Mouse (Mus musculus) lung, embryonic 16.5 days (tissue): ENCODE measurements at regions not wholly inside any gene's neighbourhood (a gene's known extent, or its start where the extent isn't known, plus 50 kb on each side); places are given as distances from the start of the nearest gene placed in this dataset.
"Not testable (repeated sequence)": the region's sequence is repeated elsewhere in the genome, so short reads cannot be mapped to it uniquely, and the experiment has no call there.

Experiments used
- ATAC-seq: fragments of 200-750 bp; cut with Nextera tagmentation; 2 replicates; pipeline ENCODE4 v1.8.0; 2017; ENCODE audit warnings: low read depth, mild to moderate bottlenecking, moderate library complexity
- H3K27ac ChIP-seq: fragments of 300-500 bp; sonication (generic); 2 replicates; pipeline ENCODE4 v1.5.1; 2014; ENCODE audit warnings: mild to moderate bottlenecking, control low read depth, low read length
- H3K27me3 ChIP-seq: fragments of 300-500 bp; sonication (generic); 2 replicates; pipeline ENCODE4 v1.6.1; 2014; ENCODE audit warnings: low read depth, low read length, mixed read lengths; ENCODE audit not compliant: control insufficient read depth, insufficient read depth
- H3K36me3 ChIP-seq: fragments of 300-500 bp; sonication (generic); 2 replicates; pipeline ENCODE4 v1.6.1; 2014; ENCODE audit warnings: low read length; ENCODE audit not compliant: control insufficient read depth, insufficient read depth
- H3K4me1 ChIP-seq: fragments of 300-500 bp; sonication (generic); replicated peaks from 2 replicates; pipeline ENCODE4 v1.6.1; 2014; ENCODE audit warnings: low read length, mixed read lengths; ENCODE audit not compliant: control insufficient read depth, insufficient read depth
- H3K4me2 ChIP-seq: fragments of 300-500 bp; sonication (generic); 2 replicates; pipeline ENCODE4 v1.6.1; 2014; ENCODE audit warnings: low read depth, low read length, control low read depth
- H3K4me3 ChIP-seq: fragments of 300-500 bp; sonication (generic); 2 replicates; pipeline ENCODE4 v1.5.1; 2014; ENCODE audit warnings: mild to moderate bottlenecking, low read length, control low read depth
- H3K9ac ChIP-seq: fragments of 300-500 bp; sonication (generic); 2 replicates; pipeline ENCODE4 v1.6.1; 2014; ENCODE audit warnings: low read length, control low read depth
- H3K9me3 ChIP-seq: fragments of 300-500 bp; sonication (generic); 2 replicates; pipeline ENCODE4 v1.6.1; 2016; ENCODE audit warnings: low read length; ENCODE audit not compliant: control insufficient read depth
- WGBS: fragments of 180-500 bp; shearing (Covaris S2); extraction: QIAGEN DNeasy Blood & Tissue Kit; methylation state at CpG from one replicate; pipeline ENCODE4 v1.1.7; 2014; 5-methylcytosine and 5-hydroxymethylcytosine counted together

DNA sequence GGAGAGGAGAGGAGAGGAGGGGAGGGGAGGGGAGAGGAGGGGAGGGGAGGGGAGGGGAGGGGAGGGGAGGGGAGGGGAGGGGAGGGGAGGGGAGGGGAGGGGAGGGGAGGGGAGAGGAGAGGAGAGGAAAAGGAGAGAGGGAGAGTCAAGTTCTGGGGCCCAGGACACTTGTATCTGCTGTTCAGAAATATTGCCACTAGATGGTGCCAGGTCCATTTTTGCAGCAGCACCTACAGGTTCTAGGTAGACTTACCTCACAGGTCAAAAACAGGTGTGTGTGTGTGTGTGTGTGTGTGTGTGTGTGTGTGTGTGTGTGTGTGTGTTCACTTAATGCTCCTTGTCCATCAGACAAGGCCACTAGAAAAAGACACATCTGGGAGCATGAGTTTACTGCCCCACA is 172.5 kb upstream of the Irx4 start:
- not testable (repeated sequence) for H3K4me3 ChIP-seq, ATAC-seq, H3K27ac ChIP-seq, H3K4me1 ChIP-seq, H3K36me3 ChIP-seq, H3K4me2 ChIP-seq, H3K9ac ChIP-seq, H3K27me3 ChIP-seq, H3K9me3 ChIP-seq

DNA sequence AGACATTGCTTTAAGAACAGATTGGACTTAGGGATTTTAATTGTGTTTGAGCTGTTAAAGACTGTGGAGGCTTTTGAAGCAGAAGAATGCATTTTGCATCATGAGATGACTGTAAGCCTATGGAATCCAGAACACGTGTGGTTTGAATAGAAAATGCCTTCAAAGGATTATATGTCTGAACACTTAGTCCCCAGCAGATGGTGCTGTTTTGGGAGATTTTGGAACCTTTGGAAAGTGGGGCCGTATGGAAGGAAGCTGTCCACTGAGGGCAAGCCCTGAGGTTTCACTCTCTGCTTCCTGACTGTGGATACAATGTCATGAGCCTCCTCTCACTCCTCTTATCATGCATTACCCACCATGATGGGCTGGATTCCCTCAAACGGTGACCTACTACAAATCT is 168.4 kb upstream of the Irx4 start:
- H3K27me3 ChIP-seq = no peaks in the 10 kb centered on the region
- WGBS = 32% methylated on average over 3 of the region's 3 CpGs
- H3K4me1 ChIP-seq = no peaks in the 10 kb centered on the region

DNA sequence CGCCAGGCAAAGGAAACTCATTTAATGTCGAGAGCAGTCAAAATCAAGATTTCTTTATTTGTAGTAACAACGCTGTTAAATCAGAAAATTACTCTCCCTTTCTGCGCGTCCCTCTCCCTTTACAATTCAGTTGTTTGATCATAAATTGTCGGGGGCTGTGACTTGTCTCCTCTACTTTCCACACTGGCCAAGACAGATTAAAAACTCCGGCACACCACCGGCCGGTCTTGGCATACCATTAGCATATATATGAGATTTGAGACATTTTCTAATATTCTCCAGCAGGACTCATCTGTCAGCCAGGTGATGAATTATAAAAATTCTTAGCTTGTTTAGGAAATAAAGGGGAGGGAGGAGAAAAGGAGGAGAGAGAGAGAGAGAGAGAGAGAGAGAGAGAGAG is 162.8 kb upstream of the Irx4 start:
- no peaks in the 10 kb centered on the region for H3K4me1 ChIP-seq
- no peak for ATAC-seq
- no peaks in the 10 kb centered on the region for H3K36me3 ChIP-seq
- H3K9ac ChIP-seq = no peak overlapping the region
- H3K9me3 ChIP-seq = no peaks in the 10 kb centered on the region
- H3K27me3 ChIP-seq = no peaks in the 10 kb centered on the region
- H3K4me2 ChIP-seq = no peak overlapping the region
- no peak overlapping the region for H3K27ac ChIP-seq
- no peak overlapping the region for H3K4me3 ChIP-seq
- WGBS = 77% methylated on average over 9 of the region's 9 CpGs

More for the DNA sequence above, 168.4 kb upstream of the Irx4 start:
- no peak for ATAC-seq
- Histone ChIP-seq H3K4me2 (no peak overlapping the region), H3K4me3 (no peak overlapping the region), H3K9ac (no peak overlapping the region), H3K27ac (no peak overlapping the region), H3K36me3 (no peaks in the 10 kb centered on the region), H3K9me3 (no peaks in the 10 kb centered on the region)

DNA sequence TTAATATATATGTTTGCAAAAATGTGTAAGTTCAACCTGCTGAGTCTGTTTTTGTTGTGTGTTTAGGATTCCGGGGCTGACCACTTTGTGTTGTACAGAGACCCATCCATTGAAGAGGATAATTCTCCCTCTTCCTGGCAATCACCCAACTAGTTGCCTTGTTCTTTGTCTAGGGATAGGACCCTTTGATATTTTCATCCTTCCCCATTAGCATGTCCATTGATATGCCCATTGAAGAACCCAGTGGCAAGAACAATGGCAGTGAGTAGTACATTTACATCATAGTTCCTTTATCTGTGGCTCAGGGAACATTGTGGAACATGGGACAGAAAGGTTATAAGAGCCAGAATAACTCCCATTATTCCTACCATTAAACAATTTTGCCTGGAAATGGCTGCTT is 160.9 kb upstream of the Irx4 start:
- no peak for ATAC-seq
- Histone ChIP-seq H3K9ac (no peak overlapping the region), H3K4me2 (no peak overlapping the region), H3K9me3 (no peaks in the 10 kb centered on the region), H3K27me3 (no peaks in the 10 kb centered on the region), H3K4me1 (no peaks in the 10 kb centered on the region), H3K36me3 (no peaks in the 10 kb centered on the region), H3K4me3 (no peak overlapping the region), H3K27ac (no peak overlapping the region)
- whole genome bisulfite sequencing = 76% methylated on average over 1 of the region's 1 CpGs

DNA sequence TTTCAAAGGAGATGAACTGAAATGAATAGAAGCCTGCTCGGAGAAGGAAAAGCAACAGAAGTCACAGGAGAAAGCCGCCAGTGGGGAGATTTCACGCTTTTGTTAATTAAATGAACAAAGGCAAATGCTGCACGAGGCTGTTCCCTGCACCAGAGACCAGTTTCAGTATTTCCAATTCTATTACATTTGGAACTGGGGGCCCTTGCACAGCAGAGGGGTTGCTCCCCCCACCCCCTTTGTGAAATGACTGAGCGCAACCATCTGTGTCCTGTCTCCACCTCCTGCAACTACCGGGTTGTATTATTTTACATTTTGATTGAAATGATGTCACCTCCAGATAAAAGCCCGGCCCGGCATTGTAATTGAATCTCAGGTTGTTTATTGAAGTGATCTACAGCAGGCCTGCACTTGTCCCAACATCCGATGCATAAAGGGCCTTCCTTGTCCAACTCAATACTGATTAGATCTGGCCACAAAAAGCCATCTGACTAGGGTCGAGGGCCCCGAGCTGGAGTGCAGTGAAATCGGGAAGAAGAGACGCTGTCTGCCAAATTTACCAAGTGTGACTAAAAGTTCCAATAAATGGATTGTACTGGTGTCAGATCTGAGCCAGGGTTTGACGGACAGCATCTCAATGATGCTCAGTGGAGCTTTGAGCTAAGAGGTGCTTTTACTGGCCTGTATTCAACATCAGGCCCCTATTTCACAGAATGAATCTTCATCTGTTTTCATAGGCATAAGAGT is 152.9 kb upstream of the Irx4 start:
- Histone ChIP-seq H3K36me3 (no peaks in the 10 kb centered on the region), H3K9ac (no peak overlapping the region), H3K27ac (no peak overlapping the region), H3K9me3 (no peaks in the 10 kb centered on the region), H3K4me2 (no peak overlapping the region), H3K4me1 (no peaks in the 10 kb centered on the region), H3K27me3 (no peaks in the 10 kb centered on the region), H3K4me3 (no peak overlapping the region)
- WGBS = 69% methylated on average over 14 of the region's 14 CpGs
- ATAC-seq = no peak

DNA sequence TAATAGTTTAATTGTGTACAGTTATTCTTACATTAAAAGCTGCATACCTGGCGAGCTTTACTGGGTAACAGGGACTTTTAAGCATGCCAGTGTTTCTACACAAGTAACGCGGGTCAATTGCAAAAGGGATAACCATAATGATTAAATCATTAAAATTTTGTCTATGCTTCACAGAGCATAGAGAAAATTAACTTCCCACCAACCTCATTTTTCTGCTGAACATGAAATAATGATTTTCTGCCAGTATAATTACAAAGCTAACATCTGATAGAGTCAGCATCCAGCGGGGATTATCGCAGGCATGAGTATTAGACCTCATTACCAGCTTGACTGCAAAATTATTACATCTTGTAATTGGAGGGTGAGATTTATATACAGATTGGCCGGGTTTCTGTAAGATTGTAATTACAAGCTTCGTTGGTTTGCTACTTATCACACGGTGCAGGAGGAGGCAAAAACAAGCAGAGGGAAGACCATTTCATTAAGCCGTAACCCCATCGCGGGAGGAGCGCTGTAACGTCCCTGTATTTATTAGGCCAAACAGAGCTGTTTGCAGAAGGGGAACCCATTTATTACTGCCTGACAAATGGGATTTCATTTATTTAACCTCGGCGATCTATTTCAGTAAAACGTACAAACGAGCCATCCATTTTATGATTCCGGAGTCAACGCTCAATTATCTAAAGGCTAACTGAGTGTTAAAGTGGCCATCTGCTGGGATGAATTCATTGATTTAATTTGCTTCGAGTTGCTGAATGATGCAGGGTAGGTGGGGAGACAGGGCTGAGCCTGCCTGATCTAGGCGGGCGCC is 143.3 kb upstream of the Irx4 start:
- no peak overlapping the region for H3K27ac ChIP-seq
- H3K36me3 ChIP-seq = no peaks in the 10 kb centered on the region
- H3K4me2 ChIP-seq = no peak overlapping the region
- no peaks in the 10 kb centered on the region for H3K27me3 ChIP-seq
- H3K4me1 ChIP-seq = no peaks in the 10 kb centered on the region
- H3K9me3 ChIP-seq = no peaks in the 10 kb centered on the region
- no peak for ATAC-seq
- H3K9ac ChIP-seq = no peak overlapping the region
- H3K4me3 ChIP-seq = no peak overlapping the region
- WGBS = 68% methylated on average over 22 of the region's 22 CpGs

DNA sequence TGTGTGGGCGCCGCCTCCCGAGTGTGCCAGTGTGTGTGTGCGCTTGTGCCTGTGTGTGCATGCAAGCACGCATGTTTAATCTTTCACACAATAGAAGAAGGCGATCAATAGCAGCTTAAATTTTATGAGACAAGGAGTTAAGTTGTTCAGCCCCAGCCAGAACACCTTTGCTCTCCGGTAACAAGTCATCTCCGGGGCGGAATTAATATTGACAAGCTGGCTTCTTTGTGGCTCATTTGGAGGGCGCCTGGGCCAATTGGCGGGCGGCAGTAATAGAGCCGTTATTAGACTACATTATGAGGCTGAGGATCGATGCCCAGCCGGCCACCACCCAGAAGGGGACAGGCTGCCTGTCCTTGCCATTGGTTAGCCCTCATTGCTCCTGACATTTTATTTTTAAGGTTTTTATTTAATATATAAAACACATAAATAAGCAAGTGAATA is 142.6 kb upstream of the Irx4 start:
- Histone ChIP-seq H3K4me2 (no peak overlapping the region), H3K27ac (no peak overlapping the region), H3K4me3 (no peak overlapping the region), H3K27me3 (no peaks in the 10 kb centered on the region), H3K36me3 (no peaks in the 10 kb centered on the region), H3K4me1 (no peaks in the 10 kb centered on the region), H3K9ac (no peak overlapping the region), H3K9me3 (no peaks in the 10 kb centered on the region)
- no peak for ATAC-seq
- 83% methylated on average over 15 of the region's 15 CpGs for WGBS

DNA sequence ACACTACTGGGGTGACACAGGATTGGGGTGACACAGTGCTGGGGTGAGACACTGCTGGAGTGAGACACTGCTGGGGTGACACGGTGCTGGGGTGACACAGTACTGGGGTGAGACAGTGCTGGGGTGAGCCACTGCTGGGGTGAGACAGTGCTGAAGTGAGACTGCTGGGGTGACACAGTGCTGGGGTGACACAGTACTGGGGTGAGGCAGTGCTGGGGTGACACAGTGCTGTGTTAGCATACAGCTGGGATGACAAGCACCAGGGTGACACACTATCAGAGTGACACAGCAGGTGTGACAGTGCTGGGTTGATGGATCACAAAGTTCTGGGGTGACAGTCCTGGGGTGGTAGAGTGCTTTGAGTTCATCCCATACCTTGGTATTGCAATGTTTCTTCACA is 137.3 kb upstream of the Irx4 start:
- Histone ChIP-seq H3K9me3 (no peaks in the 10 kb centered on the region), H3K4me3 (no peak overlapping the region), H3K27ac (no peak overlapping the region), H3K36me3 (no peaks in the 10 kb centered on the region), H3K4me1 (no peaks in the 10 kb centered on the region), H3K4me2 (no peak overlapping the region), H3K27me3 (no peaks in the 10 kb centered on the region), H3K9ac (no peak overlapping the region)
- no peak for ATAC-seq
- 79% methylated on average over 1 of the region's 1 CpGs for WGBS

DNA sequence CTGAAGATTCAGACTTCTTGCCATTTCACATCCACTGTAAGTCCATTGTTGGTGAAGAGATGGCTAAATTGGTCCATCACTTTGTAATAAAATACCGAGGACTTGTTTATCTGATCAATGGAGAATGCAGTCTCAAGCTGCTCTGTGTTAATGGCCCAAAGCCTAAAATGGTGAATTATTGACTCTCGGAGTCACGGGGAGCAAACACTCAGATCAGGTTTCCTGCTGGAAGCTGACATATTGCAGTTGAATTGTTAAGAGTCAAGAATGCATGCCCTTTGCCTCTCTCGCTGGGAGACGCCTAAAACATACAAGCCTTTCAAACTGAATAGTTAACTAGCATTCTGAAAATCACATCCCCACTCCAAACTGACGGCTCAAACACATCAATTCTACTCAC is 129.0 kb upstream of the Irx4 start:
- Histone ChIP-seq H3K9ac (no peak overlapping the region), H3K27me3 (no peaks in the 10 kb centered on the region), H3K36me3 (no peaks in the 10 kb centered on the region), H3K4me3 (no peak overlapping the region), H3K4me1 (no peaks in the 10 kb centered on the region), H3K27ac (no peak overlapping the region), H3K9me3 (no peaks in the 10 kb centered on the region), H3K4me2 (no peak overlapping the region)
- WGBS = 22% methylated on average over 6 of the region's 6 CpGs
- ATAC-seq = no peak
